Mouse (Mus musculus) thymus, adult 2 months (tissue): Measurements from ENCODE around the gene Hist1h3b.

Source experiments
- CTCF ChIP-seq: fragments of 200-500 bp; IDR thresholded peaks from 2 replicates; pipeline ENCODE4 v1.5.1; 2012; ENCODE audit warnings: mild to moderate bottlenecking, control low read depth, low read length, moderate library complexity, borderline replicate concordance; ENCODE audit not compliant: control insufficient read depth, poor library complexity, insufficient read depth; ENCODE audit errors: extremely low read depth
- POLR2A ChIP-seq: fragments of 200-500 bp; IDR thresholded peaks from 2 replicates; pipeline ENCODE4 v1.6.1; 2012; ENCODE audit warnings: mild to moderate bottlenecking, low read length, control low read depth, moderate library complexity; ENCODE audit not compliant: control insufficient read depth, poor library complexity, insufficient read depth; ENCODE audit errors: extremely low read depth

DNA sequence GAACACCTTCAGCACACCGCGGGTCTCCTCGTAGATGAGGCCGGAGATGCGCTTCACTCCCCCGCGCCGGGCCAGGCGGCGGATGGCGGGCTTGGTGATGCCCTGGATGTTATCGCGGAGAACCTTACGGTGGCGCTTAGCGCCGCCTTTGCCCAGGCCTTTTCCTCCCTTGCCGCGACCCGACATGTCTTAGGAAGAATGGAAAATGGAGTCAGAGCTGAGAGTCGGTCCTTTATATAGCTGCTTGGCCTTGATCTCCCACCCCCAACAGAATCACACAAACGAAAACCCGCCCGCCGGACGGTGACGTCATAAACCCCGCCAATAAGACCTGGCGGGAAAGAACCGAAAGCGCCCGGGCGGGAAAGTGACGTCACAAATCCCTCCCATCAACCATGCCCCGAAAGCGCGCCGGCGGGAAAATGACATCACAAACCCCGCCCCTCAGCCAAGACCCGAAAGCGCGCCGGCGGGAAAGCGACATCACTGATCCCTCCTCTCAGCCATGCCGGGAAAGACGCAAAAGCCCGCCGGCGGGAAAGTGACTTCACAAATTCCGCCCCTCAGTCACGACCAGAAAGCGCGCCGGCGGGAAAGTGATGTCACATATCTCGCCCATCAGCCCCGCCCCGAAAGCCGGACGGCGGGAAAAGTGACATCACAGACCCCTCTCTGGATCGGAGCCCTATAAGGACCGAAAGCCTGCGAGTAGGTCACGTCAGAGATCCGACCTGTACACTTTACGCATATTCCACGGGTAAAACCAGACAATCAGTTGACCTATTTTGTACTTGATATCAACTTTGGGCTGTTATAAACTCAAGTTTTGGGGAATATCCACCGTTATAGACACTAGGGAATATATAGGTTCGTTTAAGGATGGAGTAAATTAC is 9.2 kb downstream of the Hist1h3b start, which contains the start of gene Hist1h4a:
- no peak for TF ChIP-seq CTCF
- peak; percentile 72 for TF ChIP-seq POLR2A
